Mouse (Mus musculus): ENCODE measurements around the gene Lcmt1.

DNA sequence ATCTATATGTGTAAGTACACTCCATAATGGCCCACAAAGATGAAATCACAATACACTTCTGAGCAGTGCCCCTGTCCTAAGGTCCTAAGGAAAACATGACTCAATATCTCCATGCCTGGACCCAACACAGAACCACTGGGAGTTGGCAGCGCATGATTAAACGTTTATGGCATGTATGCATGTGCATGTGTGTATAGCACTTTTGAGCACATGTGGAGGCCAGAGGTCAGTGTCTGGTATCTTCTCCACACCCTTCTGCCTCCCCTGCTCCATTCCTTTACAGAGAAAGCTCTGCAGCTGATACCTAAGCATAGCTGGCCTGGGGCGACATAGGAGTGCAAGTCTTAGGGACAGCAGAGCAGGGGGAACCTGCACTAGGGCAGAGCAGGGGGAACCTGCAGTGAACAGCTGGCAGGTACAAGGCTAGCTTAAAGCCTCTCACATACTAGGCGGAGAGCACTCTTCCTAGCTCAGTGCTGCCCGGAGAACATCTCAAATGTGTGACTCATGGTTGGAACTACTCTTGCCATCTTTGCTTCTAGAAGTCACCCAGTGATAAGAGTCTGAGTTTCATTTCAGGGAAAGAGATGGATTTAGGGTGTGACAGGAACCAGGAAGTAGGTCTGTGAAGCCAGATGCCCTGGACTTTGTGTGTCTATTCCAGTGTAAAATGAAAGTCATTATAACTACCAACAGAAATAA, 25.4 kb upstream of the Lcmt1 start:
- TF ChIP-seq CTCF (IDR thresholded peaks at IDR 0.05; ENCODE audit: low read depth, low read length) = no peak
- no peak for TF ChIP-seq POLR2A (IDR thresholded peaks at IDR 0.05; ENCODE audit: extremely low read depth, insufficient read depth, low read length)
